Mouse (Mus musculus): Measurements from ENCODE around the gene C8g. TPM values are rescaled to one million over a fixed set of nuclear protein-coding genes. Genes with fewer than 3 reads are reported as not detected.

C8g gene
- polyA plus RNA-seq (2012; ENCODE audit: low replicate concordance), result not detected in 2 replicates

GRCm38 (mm10) chr2:25501593-25502486, at the start of gene C8g:
C8g (minus strand) TSS chr2:25501719.

GRCm38 (mm10) chr2:25546811-25547491, 45.4 kb upstream of the C8g start, which contains the start of gene Traf2:
Traf2 (minus strand) TSS chr2:25546940.

GRCm38 (mm10) chr2:25500576-25501405, 728 bp downstream of the C8g start, which contains the start of gene Fbxw5:
Fbxw5 (plus strand) TSS chr2:25500750.

GRCm38 (mm10) chr2:25493476-25493961, 8.0 kb downstream of the C8g start, which contains the start of gene Lcn12:
Lcn12 (minus strand) TSS chr2:25493911.

GRCm38 (mm10) chr2:25469969-25470368, 31.6 kb downstream of the C8g start, which contains the start of gene Ptgds:
Ptgds (minus strand) TSS chr2:25470046.

GRCm38 (mm10) chr2:25460551-25461309, 40.8 kb downstream of the C8g start, which contains the start of gene Paxx:
Paxx (minus strand) TSS chr2:25461094.

GRCm38 (mm10) chr2:25456205-25456953, 45.1 kb downstream of the C8g start, which contains the start of gene Clic3:
Clic3 (plus strand) TSS chr2:25456838.

Other genes with a start within 250 kb of the C8g start
- 6.8 and 7.2 TPM in 2 replicates for gene Tmem203, start 246.3 kb downstream of the C8g start, polyA plus RNA-seq (2012; ENCODE audit: low replicate concordance)
- 57.8 and 59.6 TPM in 2 replicates for gene Tprn, start 239.1 kb downstream of the C8g start, polyA plus RNA-seq (2012; ENCODE audit: low replicate concordance)
- gene Ssna1, start 229.3 kb downstream of the C8g start, polyA plus RNA-seq (2012; ENCODE audit: low replicate concordance), result 111 and 119 TPM in 2 replicates
- 11.4 and 18.3 TPM in 2 replicates for gene Anapc2, start 229.2 kb downstream of the C8g start, polyA plus RNA-seq (2012; ENCODE audit: low replicate concordance)
- not detected in 2 replicates for gene Tmem210, start 213.6 kb downstream of the C8g start, polyA plus RNA-seq (2012; ENCODE audit: low replicate concordance)
- gene Lrrc26, start 211.8 kb downstream of the C8g start, polyA plus RNA-seq (2012; ENCODE audit: low replicate concordance), result not detected in 2 replicates
- gene Grin1, start 182.5 kb downstream of the C8g start, polyA plus RNA-seq (2012; ENCODE audit: low replicate concordance), result 0.09 and 0.26 TPM in 2 replicates
- gene Man1b1, start 169.4 kb downstream of the C8g start, polyA plus RNA-seq (2012; ENCODE audit: low replicate concordance), result 27.7 and 53.0 TPM in 2 replicates
- gene Dpp7, start 145.4 kb downstream of the C8g start, polyA plus RNA-seq (2012; ENCODE audit: low replicate concordance), result 4.2 and 10.5 TPM in 2 replicates
- 5.6 and 9.7 TPM in 2 replicates for gene Uap1l1, start 136.0 kb downstream of the C8g start, polyA plus RNA-seq (2012; ENCODE audit: low replicate concordance)
- 82.8 and 125 TPM in 2 replicates for gene Sapcd2, start 129.4 kb downstream of the C8g start, polyA plus RNA-seq (2012; ENCODE audit: low replicate concordance)
- 0.67 TPM in 1 of 2 replicates, not detected in the other for gene Entpd2, start 105.8 kb downstream of the C8g start, polyA plus RNA-seq (2012; ENCODE audit: low replicate concordance)
- 8.1 and 13.5 TPM in 2 replicates for gene Npdc1, start 102.4 kb downstream of the C8g start, polyA plus RNA-seq (2012; ENCODE audit: low replicate concordance)
- 2.3 TPM in 1 of 2 replicates, not detected in the other for gene Fut7, start 78.5 kb downstream of the C8g start, polyA plus RNA-seq (2012; ENCODE audit: low replicate concordance)
- 8.3 and 12.8 TPM in 2 replicates for gene Abca2, start 73.0 kb downstream of the C8g start, polyA plus RNA-seq (2012; ENCODE audit: low replicate concordance)
- gene Clic3, start 44.9 kb downstream of the C8g start, polyA plus RNA-seq (2012; ENCODE audit: low replicate concordance), result not detected in 2 replicates
- 30.3 and 31.6 TPM in 2 replicates for gene Paxx, start 40.6 kb downstream of the C8g start, polyA plus RNA-seq (2012; ENCODE audit: low replicate concordance)
- gene Ptgds, start 31.7 kb downstream of the C8g start, polyA plus RNA-seq (2012; ENCODE audit: low replicate concordance), result not detected in 2 replicates
- not detected in 2 replicates for gene Lcn12, start 7.8 kb downstream of the C8g start, polyA plus RNA-seq (2012; ENCODE audit: low replicate concordance)
- gene Fbxw5, start 969 bp downstream of the C8g start, polyA plus RNA-seq (2012; ENCODE audit: low replicate concordance), result 15.5 and 54.4 TPM in 2 replicates
- gene Traf2, start 45.2 kb upstream of the C8g start, polyA plus RNA-seq (2012; ENCODE audit: low replicate concordance), result 3.7 and 9.7 TPM in 2 replicates
- gene Edf1, start 56.1 kb upstream of the C8g start, polyA plus RNA-seq (2012; ENCODE audit: low replicate concordance), result 336 and 839 TPM in 2 replicates
- gene Mamdc4, start 73.1 kb upstream of the C8g start, polyA plus RNA-seq (2012; ENCODE audit: low replicate concordance), result 0.48 and 1.4 TPM in 2 replicates
- 1.0 and 2.6 TPM in 2 replicates for gene Phpt1, start 73.5 kb upstream of the C8g start, polyA plus RNA-seq (2012; ENCODE audit: low replicate concordance)
- gene Ajm1, start 80.0 kb upstream of the C8g start, polyA plus RNA-seq (2012; ENCODE audit: low replicate concordance), result 3.0 and 3.9 TPM in 2 replicates
- 67.9 and 125 TPM in 2 replicates for gene Rabl6, start 106.8 kb upstream of the C8g start, polyA plus RNA-seq (2012; ENCODE audit: low replicate concordance)
- gene Ccdc183, start 116.0 kb upstream of the C8g start, polyA plus RNA-seq (2012; ENCODE audit: low replicate concordance), result not detected in 2 replicates
- gene Tmem141, start 120.3 kb upstream of the C8g start, polyA plus RNA-seq (2012; ENCODE audit: low replicate concordance), result 1.6 and 4.4 TPM in 2 replicates
- gene Fcna, start 126.3 kb upstream of the C8g start, polyA plus RNA-seq (2012; ENCODE audit: low replicate concordance), result 41.7 and 86.1 TPM in 2 replicates
- gene Lcn8, start 151.4 kb upstream of the C8g start, polyA plus RNA-seq (2012; ENCODE audit: low replicate concordance), result not detected in 2 replicates
- gene Lcn5, start 156.2 kb upstream of the C8g start, polyA plus RNA-seq (2012; ENCODE audit: low replicate concordance), result not detected in 2 replicates
- gene Lcn6, start 175.1 kb upstream of the C8g start, polyA plus RNA-seq (2012; ENCODE audit: low replicate concordance), result not detected in 2 replicates
- gene Lcn10, start 181.0 kb upstream of the C8g start, polyA plus RNA-seq (2012; ENCODE audit: low replicate concordance), result not detected in 2 replicates
- not detected in 2 replicates for gene Obp2a, start 198.3 kb upstream of the C8g start, polyA plus RNA-seq (2012; ENCODE audit: low replicate concordance)
- gene Bmyc, start 205.0 kb upstream of the C8g start, polyA plus RNA-seq (2012; ENCODE audit: low replicate concordance), result 22.3 and 63.5 TPM in 2 replicates
- gene Obp2b, start 235.3 kb upstream of the C8g start, polyA plus RNA-seq (2012; ENCODE audit: low replicate concordance), result not detected in 2 replicates